Mouse (Mus musculus) heart, adult 18-20 months (tissue): ENCODE data around the gene Syngr1. TPM values are rescaled to one million over a fixed set of nuclear protein-coding genes. Genes with fewer than 3 reads are reported as not detected.

Experiments
- DNase-seq, 2 experiments: peaks; one replicate each; pipeline ENCODE4 v3.0.0; 2021 to 2022; ENCODE audit warnings: mixed read lengths in 1 of 2
- total RNA-seq, 2 experiments: library from RNA; stranded (reverse); gene quantifications; 2 replicates each; pipeline ENCODE4 v1.2.3; 2021

The Syngr1 gene
- total RNA-seq, 2 experiments from 2014 or later = 80.2 to 107 TPM

GRCm38 (mm10) chr15:80090155-80090554 lies 979 bp upstream of the Syngr1 start:
- no peak for DNase-seq

- peak in 1 of 2 experiments; percentile 35 for DNase-seq
Measured at GRCm38 (mm10) chr15:80090741-80091120, 403 bp upstream of the Syngr1 start.

- DNase-seq = no peak
Measured at GRCm38 (mm10) chr15:80092041-80092441, 907 bp downstream of the Syngr1 start.

DNA sequence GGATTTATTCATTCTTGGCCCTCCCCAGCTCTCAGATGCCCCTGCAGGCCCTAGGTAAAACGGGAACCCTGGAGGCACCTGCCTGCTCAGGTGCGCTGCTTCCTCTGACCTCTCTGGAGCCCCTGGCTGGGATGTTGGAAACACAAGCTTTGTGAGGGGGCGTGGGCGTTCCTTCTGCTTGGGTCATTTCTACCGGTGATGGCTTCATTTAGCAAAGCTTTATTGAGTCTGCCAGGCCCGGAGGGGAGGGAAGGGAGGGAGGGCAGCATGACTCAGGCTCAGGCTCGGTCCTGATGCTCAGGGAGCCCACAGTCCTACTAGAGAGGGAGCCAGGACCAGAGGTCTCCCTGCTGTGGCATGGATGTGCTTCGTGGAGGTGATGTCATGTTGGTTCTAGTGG lies 1.5 kb downstream of the Syngr1 start:
- no peak for DNase-seq

- DNase-seq = peak; percentile 44 to 56
Measured at GRCm38 (mm10) chr15:80094201-80094600, 3.1 kb downstream of the Syngr1 start.

- no peak for DNase-seq
Measured at GRCm38 (mm10) chr15:80095596-80095995, 4.5 kb downstream of the Syngr1 start.

- DNase-seq = no peak
Measured at GRCm38 (mm10) chr15:80096406-80096805, 5.3 kb downstream of the Syngr1 start.

GRCm38 (mm10) chr15:80096946-80097881 lies 6.1 kb downstream of the Syngr1 start:
- DNase-seq = peak; percentile 55 to 74

DNA sequence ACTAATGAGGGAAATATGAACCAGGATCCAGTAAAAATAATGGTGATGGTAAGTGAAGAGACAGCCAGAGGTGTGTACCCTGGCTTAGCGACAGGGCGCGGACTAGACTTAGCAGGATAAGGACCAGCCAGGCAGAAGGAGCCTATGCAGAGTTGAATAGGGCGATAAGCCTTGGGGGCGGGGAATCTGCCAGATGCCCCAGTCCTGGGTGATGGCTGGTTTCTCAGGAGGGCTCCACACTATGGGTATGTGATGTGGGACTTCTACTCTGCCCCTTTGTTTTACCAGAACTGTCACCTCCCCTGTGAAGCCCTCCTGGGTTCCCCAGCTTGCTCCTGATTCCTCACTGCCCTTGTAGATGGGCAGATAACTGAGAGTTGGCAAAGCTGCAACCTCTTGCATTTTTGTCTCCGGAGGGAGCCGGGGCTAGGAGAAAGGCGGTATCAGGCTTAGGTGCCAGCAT lies 6.9 kb downstream of the Syngr1 start:
- no peak for DNase-seq

DNA sequence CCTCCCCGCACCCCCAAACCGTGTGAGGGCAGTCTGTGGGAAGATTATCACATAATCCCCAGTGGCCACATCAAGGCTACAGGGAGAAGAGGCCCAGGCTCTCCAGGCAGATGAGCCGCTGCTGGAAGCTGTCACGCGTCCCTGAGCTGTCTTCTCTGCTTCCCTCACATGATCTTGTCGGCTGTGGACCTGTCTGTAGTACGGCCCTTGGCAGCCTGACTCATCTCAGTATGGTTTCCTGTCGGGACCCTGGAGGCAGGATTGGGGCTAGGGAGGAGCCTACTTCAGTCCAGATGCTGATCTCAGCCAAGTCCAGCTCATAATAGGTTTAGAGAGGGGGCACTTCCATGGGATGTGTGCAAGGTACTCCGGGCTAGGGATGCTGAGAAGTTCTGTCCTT lies 7.7 kb downstream of the Syngr1 start:
- DNase-seq = no peak

- no peak for DNase-seq
Measured at GRCm38 (mm10) chr15:80099477-80099876, 8.3 kb downstream of the Syngr1 start.

- DNase-seq = no peak
Measured at GRCm38 (mm10) chr15:80100196-80100595, 9.1 kb downstream of the Syngr1 start.

DNA sequence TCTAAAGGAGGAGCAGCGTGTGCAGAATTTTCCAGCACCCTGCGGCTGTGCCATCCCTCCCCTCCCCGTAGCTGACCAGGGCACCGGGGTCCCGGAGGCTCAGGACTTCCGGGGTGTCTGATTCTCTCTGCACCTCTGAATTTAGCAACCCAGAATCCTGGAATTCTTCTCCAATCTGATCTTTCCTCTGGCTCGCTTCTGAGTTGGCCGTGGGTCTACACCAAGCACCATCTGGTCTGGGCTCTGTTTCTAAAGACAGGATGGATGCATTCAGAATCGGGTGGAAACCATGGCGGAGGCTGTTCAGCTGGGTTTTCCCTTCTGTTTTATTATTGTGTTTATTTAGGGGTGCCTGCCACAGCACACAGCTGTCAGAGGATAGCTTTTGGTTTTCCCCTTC lies 9.7 kb downstream of the Syngr1 start:
- DNase-seq = no peak

DNA sequence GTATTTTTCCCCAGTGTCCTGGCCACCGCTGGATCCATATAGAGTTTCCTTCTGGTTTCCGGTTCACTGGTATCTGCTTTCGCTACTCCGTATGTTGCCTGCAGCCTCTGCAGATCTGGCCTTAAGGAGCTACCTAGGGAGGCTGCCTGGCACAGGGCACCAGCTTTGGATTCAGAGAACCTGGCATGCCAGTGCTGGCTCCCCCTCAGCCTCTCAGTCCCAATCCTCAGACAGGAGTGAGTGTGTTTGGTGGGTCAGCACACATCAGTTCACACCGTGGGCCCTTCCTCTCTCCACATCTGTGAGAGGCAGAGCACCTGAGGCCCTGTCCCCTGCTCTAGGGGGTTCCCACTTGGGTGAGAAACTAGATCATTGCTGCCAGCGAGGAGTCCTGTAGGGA lies 10.4 kb downstream of the Syngr1 start:
- no peak for DNase-seq

- no peak for DNase-seq
Measured at GRCm38 (mm10) chr15:80102495-80102894, 11.4 kb downstream of the Syngr1 start.

- DNase-seq = no peak
Measured at GRCm38 (mm10) chr15:80105490-80106410, 14.6 kb downstream of the Syngr1 start.

DNA sequence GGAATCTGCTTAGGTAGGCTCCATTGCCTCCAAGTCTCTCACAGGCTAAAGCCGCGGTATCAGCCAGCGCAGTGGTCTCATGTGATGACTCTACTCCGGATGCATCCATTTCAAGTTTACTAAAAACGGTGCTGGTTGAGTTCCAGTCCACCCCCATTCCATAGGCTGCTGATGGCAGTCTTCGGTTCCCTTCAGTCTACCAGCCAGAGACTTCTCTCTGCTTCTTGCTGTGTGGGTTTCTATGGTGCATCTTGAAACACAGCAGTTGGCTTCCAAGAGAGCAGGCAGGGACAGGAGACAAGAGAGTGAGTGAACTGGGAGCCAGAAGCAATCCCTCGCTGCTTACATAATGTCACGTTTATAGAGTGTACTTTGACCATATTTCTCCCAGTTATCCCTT lies 16.0 kb downstream of the Syngr1 start:
- DNase-seq = no peak

DNA sequence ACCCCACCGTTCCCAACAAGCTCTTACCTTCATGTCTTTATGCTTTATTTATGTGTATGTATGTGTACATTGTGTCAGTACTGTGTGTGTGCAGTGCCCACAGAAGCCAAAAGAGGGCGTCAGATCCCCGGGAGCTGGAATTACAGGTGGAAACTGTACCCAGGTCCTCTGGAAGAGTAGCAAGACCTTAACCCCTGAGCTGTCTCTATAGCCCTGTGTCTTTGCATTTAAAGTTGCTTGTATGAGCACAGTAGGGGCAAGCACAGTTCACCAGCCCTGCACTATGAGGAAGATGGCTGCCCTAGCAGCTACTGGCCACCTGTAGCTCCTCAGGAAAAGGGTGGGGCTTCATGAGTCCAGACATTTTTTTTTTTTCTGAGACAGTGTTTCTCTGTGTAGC lies 16.4 kb downstream of the Syngr1 start:
- DNase-seq = no peak

- no peak for DNase-seq
Measured at GRCm38 (mm10) chr15:80111436-80111835, 20.3 kb downstream of the Syngr1 start.

DNA sequence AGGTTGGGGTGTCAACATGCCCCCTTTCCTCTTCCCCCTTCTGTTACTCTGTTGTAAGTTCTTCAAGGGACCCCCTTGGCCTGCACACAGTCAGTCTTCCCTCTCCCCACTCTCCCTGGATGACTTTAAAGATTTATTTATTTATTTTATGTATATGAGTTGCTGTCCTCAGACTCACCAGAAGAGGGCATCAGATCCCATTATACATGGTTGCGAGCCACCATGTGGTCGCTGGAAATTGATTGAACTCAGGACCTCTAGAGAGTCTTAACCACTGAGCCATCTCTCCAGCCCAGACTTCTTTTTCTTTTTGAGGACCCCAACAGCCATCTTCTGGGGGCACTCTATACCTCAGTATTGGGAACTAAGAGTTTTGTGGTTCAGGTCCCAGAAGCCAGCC lies 21.4 kb downstream of the Syngr1 start:
- no peak for DNase-seq

DNA sequence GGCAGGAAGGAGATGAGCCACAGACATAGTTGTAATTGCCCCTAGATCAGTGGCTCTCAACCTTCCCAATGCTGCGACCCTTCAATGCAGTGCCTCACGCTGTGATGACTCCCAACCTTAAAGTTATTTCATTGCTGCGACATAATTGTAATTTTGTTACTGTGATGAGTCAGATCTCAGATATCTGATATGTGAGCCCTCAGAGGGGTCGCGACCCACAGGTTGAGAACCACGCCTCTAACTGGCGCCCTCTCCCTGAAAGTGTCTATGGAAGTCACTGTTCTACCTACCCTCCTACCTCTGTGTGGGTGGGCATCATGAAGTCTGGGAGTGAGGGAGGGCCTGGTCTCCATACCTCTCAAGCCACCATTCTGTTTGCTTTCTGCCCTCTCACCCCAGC lies 23.3 kb downstream of the Syngr1 start:
- DNase-seq = no peak

DNA sequence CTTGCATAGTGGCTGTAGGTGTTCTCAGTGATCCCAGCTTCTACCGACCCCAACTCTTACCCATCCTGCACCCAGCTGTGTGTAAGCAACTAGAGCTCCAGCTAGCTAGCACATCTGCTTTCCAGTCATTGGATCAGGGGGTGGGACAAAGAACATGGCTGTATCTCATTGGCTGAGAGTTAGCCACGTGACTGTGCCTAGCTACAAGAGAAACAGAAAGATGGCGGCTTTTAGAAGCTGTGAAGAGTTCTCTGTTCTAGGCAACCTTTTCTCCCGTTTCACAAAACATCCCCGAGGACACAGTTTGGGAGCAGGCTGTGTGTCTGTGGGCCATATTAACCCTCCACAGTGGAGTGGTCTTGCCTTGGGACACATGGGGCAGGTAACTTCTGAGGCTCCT lies 24.1 kb downstream of the Syngr1 start:
- DNase-seq = no peak
